Mouse (Mus musculus) thymus, adult 2 months (tissue): ENCODE measurements around the gene Nhlrc4. TPM values are rescaled to one million over a fixed set of nuclear protein-coding genes. Genes with fewer than 3 reads are reported as not detected.

Experiments used
- DNase-seq: peaks from one replicate; pipeline ENCODE4 v3.0.0; 2021
- H3K27ac ChIP-seq: fragments of 200-500 bp; 2 replicates; pipeline ENCODE4 v1.5.1; 2012; ENCODE audit warnings: low read length, control low read depth; ENCODE audit not compliant: control insufficient read depth, insufficient read depth
- H3K27me3 ChIP-seq: fragments of 200-500 bp; 2 replicates; pipeline ENCODE4 v1.6.1; 2012; ENCODE audit warnings: mild to moderate bottlenecking, low read length, moderate library complexity, mixed read lengths; ENCODE audit not compliant: control insufficient read depth, insufficient read depth
- H3K36me3 ChIP-seq: fragments of 200-500 bp; 2 replicates; pipeline ENCODE4 v1.6.1; 2012; ENCODE audit warnings: mild to moderate bottlenecking, low read length, moderate library complexity; ENCODE audit not compliant: control insufficient read depth, insufficient read depth
- H3K4me1 ChIP-seq: fragments of 200-500 bp; replicated peaks from 2 replicates; pipeline ENCODE4 v1.6.1; 2012; ENCODE audit warnings: low read length; ENCODE audit not compliant: control insufficient read depth, insufficient read depth
- H3K4me3 ChIP-seq: fragments of 200-500 bp; 2 replicates; pipeline ENCODE4 v1.5.1; 2012; ENCODE audit warnings: mild to moderate bottlenecking, low read length, control low read depth, moderate library complexity; ENCODE audit not compliant: control insufficient read depth, insufficient read depth
- CTCF ChIP-seq: fragments of 200-500 bp; IDR thresholded peaks from 2 replicates; pipeline ENCODE4 v1.5.1; 2012; ENCODE audit warnings: mild to moderate bottlenecking, control low read depth, low read length, moderate library complexity, borderline replicate concordance; ENCODE audit not compliant: control insufficient read depth, poor library complexity, insufficient read depth; ENCODE audit errors: extremely low read depth
- POLR2A ChIP-seq: fragments of 200-500 bp; IDR thresholded peaks from 2 replicates; pipeline ENCODE4 v1.6.1; 2012; ENCODE audit warnings: mild to moderate bottlenecking, low read length, control low read depth, moderate library complexity; ENCODE audit not compliant: control insufficient read depth, poor library complexity, insufficient read depth; ENCODE audit errors: extremely low read depth
- WGBS: fragments of 180-500 bp; shearing (Covaris S2); methylation state at CpG from one replicate; pipeline ENCODE4 v1.1.7; 2018; 5-methylcytosine and 5-hydroxymethylcytosine counted together
- polyA plus RNA-seq: library from polyadenylated mRNA; depleted of rRNA; stranded (reverse); fragments of >200 nt; gene quantifications from 2 replicates; pipeline ENCODE4 v1.2.3, GENCODE M21; 2012; rRNA removed

Nhlrc4 gene
- polyA plus RNA-seq, 1 experiment: 0.62 TPM

DNA sequence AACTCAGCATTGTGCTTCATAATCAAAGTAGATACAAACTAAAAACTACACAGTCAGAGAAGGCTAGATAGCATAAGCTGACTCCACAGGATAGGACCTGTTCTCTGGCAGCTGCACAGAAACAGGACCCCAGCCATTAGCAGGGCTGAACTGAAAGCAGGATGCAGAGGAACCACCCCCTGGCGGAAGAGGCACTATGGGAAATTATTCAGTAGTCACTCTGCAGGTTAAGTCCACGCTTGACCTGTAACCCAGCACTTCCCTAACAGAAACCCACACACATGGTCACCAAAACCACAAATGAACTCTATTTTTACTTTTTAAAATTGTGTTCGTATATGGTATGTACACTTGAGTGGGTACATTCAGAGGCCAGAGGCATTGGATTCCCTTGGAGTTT lies 41.7 kb downstream of the Nhlrc4 start:
- Histone ChIP-seq H3K27me3 (no peaks in the 10 kb centered on the region), H3K4me1 (no peaks in the 10 kb centered on the region), H3K4me3 (no peak overlapping the region), H3K36me3 (no peaks in the 10 kb centered on the region), H3K27ac (no peak overlapping the region)
- 71% methylated on average over 3 of the region's 3 CpGs for WGBS
- DNase-seq: no peak
- TF ChIP-seq CTCF: no peak

- 100% methylated on average over 1 of the region's 1 CpGs for WGBS
These were observed 44.6 kb downstream of the Nhlrc4 start for GRCm38 (mm10) chr17:25900193-25900592.

GRCm38 (mm10) chr17:25895891-25896290 lies 48.9 kb downstream of the Nhlrc4 start:
- no peak overlapping the region for H3K27ac ChIP-seq
- no peak overlapping the region for H3K4me3 ChIP-seq
- 89% methylated on average over 12 of the region's 12 CpGs for WGBS
- no peaks in the 10 kb centered on the region for H3K36me3 ChIP-seq
- TF ChIP-seq CTCF (no peak), POLR2A (no peak)
- no peak for DNase-seq
- no peaks in the 10 kb centered on the region for H3K4me1 ChIP-seq
- no peaks in the 10 kb centered on the region for H3K27me3 ChIP-seq

More at GRCm38 (mm10) chr17:25900193-25900592, 44.6 kb downstream of the Nhlrc4 start:
- H3K27me3 ChIP-seq: no peaks in the 10 kb centered on the region
- no peak overlapping the region for H3K27ac ChIP-seq
- no peak for TF ChIP-seq CTCF
- no peak for TF ChIP-seq POLR2A
- H3K4me1 ChIP-seq: no peaks in the 10 kb centered on the region
- H3K4me3 ChIP-seq: no peak overlapping the region
- no peaks in the 10 kb centered on the region for H3K36me3 ChIP-seq
- no peak for DNase-seq

DNA sequence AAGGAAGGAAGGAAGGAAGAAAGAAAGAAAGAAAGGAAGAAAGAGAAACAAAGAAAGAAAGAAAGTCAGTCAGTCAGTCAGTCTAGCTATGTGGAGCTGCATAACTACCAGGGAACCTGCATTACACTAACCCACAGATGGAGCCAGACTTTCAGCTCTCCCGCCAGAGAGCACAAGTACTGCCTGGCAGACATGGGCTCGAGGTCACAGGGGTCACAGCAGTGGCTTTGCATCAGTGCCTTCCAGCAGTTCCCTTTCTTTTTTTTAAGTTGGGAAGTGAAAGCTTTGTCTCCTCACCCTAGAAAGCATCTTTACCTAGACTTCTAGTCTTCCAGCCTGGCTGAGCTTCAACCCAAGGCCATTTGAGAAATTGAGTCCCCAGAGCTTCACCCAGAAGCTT lies 49.3 kb downstream of the Nhlrc4 start:
- 74% methylated on average over 2 of the region's 2 CpGs for WGBS
- Histone ChIP-seq H3K27me3 (no peaks in the 10 kb centered on the region), H3K4me1 (no peaks in the 10 kb centered on the region), H3K36me3 (no peaks in the 10 kb centered on the region), H3K4me3 (no peak overlapping the region), H3K27ac (no peak overlapping the region)
- TF ChIP-seq POLR2A (no peak), CTCF (no peak)
- DNase-seq: no peak

DNA sequence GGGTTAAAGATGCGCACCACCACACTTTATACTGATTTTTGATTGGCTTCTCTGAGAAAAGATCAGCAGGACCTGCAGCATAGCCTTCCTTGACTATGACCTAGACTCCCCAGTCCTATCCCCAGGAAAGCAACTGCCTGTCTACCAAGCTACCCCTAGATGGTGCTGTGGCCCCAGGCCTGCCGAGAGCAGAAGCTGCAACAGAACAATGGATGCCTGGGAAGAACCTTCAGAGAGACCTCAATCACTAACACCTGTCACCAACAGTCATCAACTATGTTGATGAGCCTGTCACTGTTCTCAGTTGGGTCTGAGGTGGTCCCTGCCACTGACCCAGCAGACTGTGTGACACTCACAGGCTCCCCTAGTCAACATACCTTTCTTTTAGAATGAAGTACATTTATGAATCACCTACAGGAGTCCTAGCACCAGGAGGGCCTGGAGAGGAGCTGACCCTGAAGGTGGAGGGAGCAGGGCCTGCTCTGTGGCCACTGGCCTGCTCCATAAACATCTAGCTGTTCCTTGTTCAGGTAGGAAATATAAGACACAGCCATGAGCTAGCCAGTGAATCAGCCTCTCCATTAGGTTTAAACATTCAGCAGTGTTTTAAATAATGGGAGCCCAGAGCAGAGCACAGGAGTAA lies 50.7 kb downstream of the Nhlrc4 start:
- Histone ChIP-seq H3K27ac (no peak overlapping the region), H3K4me3 (no peak overlapping the region), H3K36me3 (no peaks in the 10 kb centered on the region), H3K4me1 (no peaks in the 10 kb centered on the region), H3K27me3 (no peaks in the 10 kb centered on the region)
- DNase-seq: peak; percentile 73
- no peak for TF ChIP-seq POLR2A
- peak; percentile 80; the same call in 1 of the 2 replicates for TF ChIP-seq CTCF
- 41% methylated on average over 2 of the region's 2 CpGs for WGBS

Other genes starting within 250 kb of the Nhlrc4 start
- gene Gng13, start 227.8 kb downstream of the Nhlrc4 start, polyA plus RNA-seq: 0.54 and 1.2 TPM in 2 replicates
- gene Chtf18, start 217.5 kb downstream of the Nhlrc4 start, polyA plus RNA-seq: 36.7 and 49.5 TPM in 2 replicates
- 68.6 and 69.2 TPM in 2 replicates for gene Rpusd1, start 217.3 kb downstream of the Nhlrc4 start, polyA plus RNA-seq
- 0.68 and 0.69 TPM in 2 replicates for gene Mslnl, start 208.9 kb downstream of the Nhlrc4 start, polyA plus RNA-seq
- gene Msln, start 190.6 kb downstream of the Nhlrc4 start, polyA plus RNA-seq: 16.4 and 23.6 TPM in 2 replicates
- gene Narfl, start 171.2 kb downstream of the Nhlrc4 start, polyA plus RNA-seq: 29.1 and 33.5 TPM in 2 replicates
- gene Haghl, start 159.3 kb downstream of the Nhlrc4 start, polyA plus RNA-seq: 73.9 and 80.3 TPM in 2 replicates
- gene Ccdc78, start 158.4 kb downstream of the Nhlrc4 start, polyA plus RNA-seq: 0.27 and 0.48 TPM in 2 replicates
- gene Fam173a, start 152.1 kb downstream of the Nhlrc4 start, polyA plus RNA-seq: 141 and 162 TPM in 2 replicates
- gene AC134908.4, start 149.3 kb downstream of the Nhlrc4 start, polyA plus RNA-seq: 1.1 TPM in 1 of 2 replicates, not detected in the other
- gene Metrn, start 147.8 kb downstream of the Nhlrc4 start, polyA plus RNA-seq: 171 and 243 TPM in 2 replicates
- gene Fbxl16, start 135.9 kb downstream of the Nhlrc4 start, polyA plus RNA-seq: 0.59 and 0.61 TPM in 2 replicates
- gene Wdr24, start 121.3 kb downstream of the Nhlrc4 start, polyA plus RNA-seq: 86.3 and 89.1 TPM in 2 replicates
- gene Jmjd8, start 116.1 kb downstream of the Nhlrc4 start, polyA plus RNA-seq: 78.1 and 83.2 TPM in 2 replicates
- 162 and 190 TPM in 2 replicates for gene Stub1, start 111.6 kb downstream of the Nhlrc4 start, polyA plus RNA-seq
- 20.6 and 29.2 TPM in 2 replicates for gene Rhbdl1, start 107.7 kb downstream of the Nhlrc4 start, polyA plus RNA-seq
- gene Gm20683, start 103.2 kb downstream of the Nhlrc4 start, polyA plus RNA-seq: 125 and 126 TPM in 2 replicates
- gene Rhot2, start 100.1 kb downstream of the Nhlrc4 start, polyA plus RNA-seq: 192 and 206 TPM in 2 replicates
- 107 and 133 TPM in 2 replicates for gene Wdr90, start 83.5 kb downstream of the Nhlrc4 start, polyA plus RNA-seq
- 52.1 and 54.6 TPM in 2 replicates for gene Mcrip2, start 76.2 kb downstream of the Nhlrc4 start, polyA plus RNA-seq
- 77.3 and 82.3 TPM in 2 replicates for gene Mettl26, start 69.9 kb downstream of the Nhlrc4 start, polyA plus RNA-seq
- gene Wfikkn1, start 64.1 kb downstream of the Nhlrc4 start, polyA plus RNA-seq: 2.9 and 3.7 TPM in 2 replicates
- gene Rab40c, start 25.2 kb downstream of the Nhlrc4 start, polyA plus RNA-seq: 43.5 and 57.6 TPM in 2 replicates
- gene Pigq, start within 50 bp of the Nhlrc4 start, polyA plus RNA-seq: 133 and 134 TPM in 2 replicates
- 0.06 and 0.19 TPM in 2 replicates for gene A930017K11Rik, start 7.6 kb upstream of the Nhlrc4 start, polyA plus RNA-seq
- gene Capn15, start 40.8 kb upstream of the Nhlrc4 start, polyA plus RNA-seq: 80.7 and 82.6 TPM in 2 replicates
- gene Rab11fip3, start 124.6 kb upstream of the Nhlrc4 start, polyA plus RNA-seq: 25.2 and 26.2 TPM in 2 replicates
- 10.0 and 11.5 TPM in 2 replicates for gene Decr2, start 145.4 kb upstream of the Nhlrc4 start, polyA plus RNA-seq
- 30.9 and 33.1 TPM in 2 replicates for gene Nme4, start 150.6 kb upstream of the Nhlrc4 start, polyA plus RNA-seq
- gene Tmem8, start 168.3 kb upstream of the Nhlrc4 start, polyA plus RNA-seq: 38.2 and 43.2 TPM in 2 replicates
- 80.0 and 82.6 TPM in 2 replicates for gene Mrpl28, start 178.5 kb upstream of the Nhlrc4 start, polyA plus RNA-seq
- 38.0 and 40.1 TPM in 2 replicates for gene Axin1, start 193.7 kb upstream of the Nhlrc4 start, polyA plus RNA-seq